Mouse (Mus musculus): ENCODE data around the gene Sirt3. TPM values are rescaled to one million over a fixed set of nuclear protein-coding genes. Genes with fewer than 3 reads are reported as not detected.

The Sirt3 gene
- polyA plus RNA-seq, 1 experiment from 2014 or later: 34.8 TPM

DNA sequence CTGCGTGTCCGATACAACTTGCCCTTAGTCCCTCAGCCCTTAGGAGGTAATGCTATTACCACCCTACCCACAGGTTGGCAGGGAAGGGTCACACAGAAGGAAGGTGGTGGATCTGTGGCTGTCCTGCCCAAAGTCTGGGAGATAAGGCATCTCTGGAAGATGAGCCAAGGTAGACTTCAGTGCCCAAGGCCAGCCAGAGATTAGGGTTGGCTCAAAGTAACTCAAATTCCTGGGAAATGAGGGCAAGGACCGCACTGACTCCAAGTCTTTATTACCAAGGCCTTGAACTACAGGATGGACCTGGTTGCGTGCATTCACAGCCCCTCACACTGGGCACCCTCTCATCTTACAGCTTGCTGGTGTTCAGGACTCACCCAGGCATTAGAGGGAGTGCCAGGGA lies 30.2 kb downstream of the Sirt3 start:
- H3K9me3 ChIP-seq (replicated peaks; ENCODE audit: control insufficient read depth, low read length): no peaks in the 10 kb centered on the region
- no peak overlapping the region for H3K27ac ChIP-seq (ENCODE audit: low read depth, low read length)
- ATAC-seq (replicated peaks; ENCODE audit: insufficient number of reproducible peaks, low FRiP score, low TSS enrichment): no peak
- H3K4me1 ChIP-seq (ENCODE audit: control insufficient read depth, insufficient read depth, low read length): peaks cover 7% of the 10 kb centered on the region
- H3K4me3 ChIP-seq (ENCODE audit: low read depth, low read length): no peak overlapping the region
- no peak overlapping the region for H3K4me2 ChIP-seq
- peaks cover 15% of the 10 kb centered on the region; the same call in 1 of the 2 replicates for H3K36me3 ChIP-seq (ENCODE audit: control insufficient read depth, insufficient read depth, low read length)
- 0 out of 2 replicates have a peak, but pooled peaks cover 2% of the 10 kb centered on the region for H3K27me3 ChIP-seq (ENCODE audit: control insufficient read depth, insufficient read depth, low read length)
- WGBS (ENCODE audit: insufficient replicate concordance): 95% methylated on average over 4 of the region's 4 CpGs
- no peak overlapping the region for H3K9ac ChIP-seq (ENCODE audit: low read depth, low read length)

DNA sequence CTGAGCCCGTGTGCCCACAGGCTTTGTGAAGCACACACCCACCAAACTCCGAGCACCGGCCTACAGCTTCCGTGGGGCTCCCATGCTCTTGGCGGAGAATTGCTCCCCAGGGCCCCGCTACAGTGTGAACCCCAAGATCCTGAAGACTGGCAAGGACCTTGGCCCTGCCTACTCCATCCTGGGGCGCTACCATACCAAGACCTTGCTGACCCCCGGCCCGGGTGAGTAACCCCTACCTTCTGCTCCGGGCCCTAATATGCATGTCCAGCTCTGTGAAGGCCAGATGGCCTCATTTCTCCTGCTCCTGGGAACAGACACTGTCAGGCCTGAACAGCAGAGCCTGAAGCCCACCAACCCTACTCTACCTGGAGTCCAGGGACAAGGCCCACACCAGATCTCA lies 33.5 kb downstream of the Sirt3 start:
- peaks cover 17% of the 10 kb centered on the region for H3K27me3 ChIP-seq (ENCODE audit: control insufficient read depth, insufficient read depth, low read length)
- peaks cover 10% of the 10 kb centered on the region; the same call in 1 of the 2 replicates for H3K36me3 ChIP-seq (ENCODE audit: control insufficient read depth, insufficient read depth, low read length)
- WGBS (ENCODE audit: insufficient replicate concordance): 89% methylated on average over 10 of the region's 10 CpGs
- no peaks in the 10 kb centered on the region for H3K9me3 ChIP-seq (replicated peaks; ENCODE audit: control insufficient read depth, low read length)
- H3K4me1 ChIP-seq (ENCODE audit: control insufficient read depth, insufficient read depth, low read length): no peaks in the 10 kb centered on the region
- no peak overlapping the region for H3K4me3 ChIP-seq (ENCODE audit: low read depth, low read length)
- no peak overlapping the region for H3K4me2 ChIP-seq
- ATAC-seq (replicated peaks; ENCODE audit: insufficient number of reproducible peaks, low FRiP score, low TSS enrichment): no peak
- H3K27ac ChIP-seq (ENCODE audit: low read depth, low read length): no peak overlapping the region
- H3K9ac ChIP-seq (ENCODE audit: low read depth, low read length): no peak overlapping the region

DNA sequence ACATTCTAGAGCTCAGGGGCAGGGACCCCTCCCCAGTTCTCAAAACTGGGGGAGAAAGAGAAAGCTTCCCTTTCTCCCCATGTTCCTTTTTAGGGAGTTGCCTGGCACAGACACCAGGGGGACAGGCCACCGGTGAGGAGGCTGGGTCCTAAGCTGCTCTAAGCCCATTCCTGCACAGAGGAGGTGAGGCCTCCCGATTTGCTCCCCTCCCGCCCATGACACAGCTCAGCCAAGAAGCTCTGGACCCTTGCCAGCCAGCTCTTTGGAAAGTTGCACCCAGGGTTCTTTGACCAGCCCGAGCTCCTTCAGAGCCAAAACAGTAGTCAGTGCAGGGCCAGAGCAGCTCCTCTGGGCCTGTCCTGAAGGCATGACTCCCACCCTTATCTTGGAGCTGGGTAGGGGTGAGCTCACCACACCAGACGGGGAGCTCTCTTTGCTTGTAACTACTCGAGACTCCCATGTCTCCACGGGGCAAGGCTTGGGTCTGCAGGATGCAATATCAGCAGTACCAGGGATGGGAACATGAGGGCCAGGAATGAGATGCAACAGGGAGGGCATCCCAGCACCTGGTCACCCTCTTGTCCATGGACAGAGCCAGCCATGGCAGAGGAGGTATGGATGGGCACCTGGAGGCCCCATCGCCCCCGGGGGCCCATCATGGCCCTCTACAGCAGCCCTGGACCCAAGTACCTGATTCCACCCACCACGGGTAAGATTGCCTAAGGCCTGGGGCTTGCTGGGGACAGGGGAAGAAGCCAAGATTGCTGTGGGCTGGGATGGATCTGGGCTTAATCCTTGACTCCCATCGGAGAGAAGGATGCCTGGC lies 34.1 kb downstream of the Sirt3 start, which contains the start of gene Odf3:
Gene Odf3 (plus strand): TSS at position 51 of the 826 bp plus-strand sequence.
- Histone ChIP-seq H3K4me1 (ENCODE audit: control insufficient read depth, insufficient read depth, low read length) (no peaks in the 10 kb centered on the region), H3K9me3 (replicated peaks; ENCODE audit: control insufficient read depth, low read length) (no peaks in the 10 kb centered on the region), H3K36me3 (ENCODE audit: control insufficient read depth, insufficient read depth, low read length) (peaks cover 9% of the 10 kb centered on the region; the same call in 1 of the 2 replicates), H3K27me3 (ENCODE audit: control insufficient read depth, insufficient read depth, low read length) (peaks cover 21% of the 10 kb centered on the region), H3K27ac (ENCODE audit: low read depth, low read length) (no peak within 1 kb of the TSS), H3K4me3 (ENCODE audit: low read depth, low read length) (no peak within 1 kb of the TSS), H3K4me2 (no peak within 1 kb of the TSS), H3K9ac (ENCODE audit: low read depth, low read length) (no peak within 1 kb of the TSS)
- 53% methylated on average over 11 of the region's 11 CpGs for WGBS (ENCODE audit: insufficient replicate concordance)
- no peak for ATAC-seq (replicated peaks; ENCODE audit: insufficient number of reproducible peaks, low FRiP score, low TSS enrichment)

GRCm38 (mm10) chr7:140846676-140847075 lies 35.4 kb downstream of the Sirt3 start:
- no peak overlapping the region for H3K9ac ChIP-seq (ENCODE audit: low read depth, low read length)
- H3K4me1 ChIP-seq (ENCODE audit: control insufficient read depth, insufficient read depth, low read length): no peaks in the 10 kb centered on the region
- ATAC-seq (replicated peaks; ENCODE audit: insufficient number of reproducible peaks, low FRiP score, low TSS enrichment): no peak
- 77% methylated on average over 10 of the region's 10 CpGs for WGBS (ENCODE audit: insufficient replicate concordance)
- no peak overlapping the region for H3K4me2 ChIP-seq
- no peak overlapping the region for H3K4me3 ChIP-seq (ENCODE audit: low read depth, low read length)
- H3K9me3 ChIP-seq (replicated peaks; ENCODE audit: control insufficient read depth, low read length): no peaks in the 10 kb centered on the region
- H3K36me3 ChIP-seq (ENCODE audit: control insufficient read depth, insufficient read depth, low read length): no peaks in the 10 kb centered on the region
- peaks cover 31% of the 10 kb centered on the region for H3K27me3 ChIP-seq (ENCODE audit: control insufficient read depth, insufficient read depth, low read length)
- H3K27ac ChIP-seq (ENCODE audit: low read depth, low read length): no peak overlapping the region

DNA sequence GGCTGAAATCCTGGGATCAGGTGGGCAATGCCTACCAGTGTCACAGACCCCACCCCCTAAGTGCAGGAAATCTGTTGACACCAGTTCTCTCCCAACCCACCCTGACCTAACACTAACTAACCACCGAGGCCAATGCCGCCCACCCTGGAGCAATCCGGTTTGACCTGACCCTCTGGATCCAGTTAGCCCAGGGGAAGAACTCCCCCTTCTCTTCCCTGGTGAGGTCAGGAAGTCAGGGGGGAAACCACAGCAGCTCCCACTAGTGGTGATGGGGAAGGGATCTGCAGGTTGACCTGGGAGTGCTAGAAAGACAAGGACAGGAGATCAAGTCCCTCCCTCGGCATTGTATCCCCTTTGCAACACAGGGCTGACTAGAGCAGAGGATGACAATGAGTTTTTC lies 36.4 kb downstream of the Sirt3 start:
- Histone ChIP-seq H3K27ac (ENCODE audit: low read depth, low read length) (no peak overlapping the region), H3K9ac (ENCODE audit: low read depth, low read length) (no peak overlapping the region), H3K36me3 (ENCODE audit: control insufficient read depth, insufficient read depth, low read length) (no peaks in the 10 kb centered on the region), H3K4me1 (ENCODE audit: control insufficient read depth, insufficient read depth, low read length) (no peaks in the 10 kb centered on the region), H3K27me3 (ENCODE audit: control insufficient read depth, insufficient read depth, low read length) (peaks cover 41% of the 10 kb centered on the region), H3K4me2 (no peak overlapping the region), H3K4me3 (ENCODE audit: low read depth, low read length) (no peak overlapping the region), H3K9me3 (replicated peaks; ENCODE audit: control insufficient read depth, low read length) (no peaks in the 10 kb centered on the region)
- ATAC-seq (replicated peaks; ENCODE audit: insufficient number of reproducible peaks, low FRiP score, low TSS enrichment): no peak
- 60% methylated on average over 4 of the region's 4 CpGs for WGBS (ENCODE audit: insufficient replicate concordance)

- 0 out of 2 replicates have a peak, but pooled peaks have one; percentile 18 for ATAC-seq (replicated peaks; ENCODE audit: insufficient number of reproducible peaks, low FRiP score, low TSS enrichment)
- Histone ChIP-seq H3K4me1 (ENCODE audit: control insufficient read depth, insufficient read depth, low read length) (no peaks in the 10 kb centered on the region), H3K9ac (ENCODE audit: low read depth, low read length) (no peak within 1 kb of the TSS), H3K36me3 (ENCODE audit: control insufficient read depth, insufficient read depth, low read length) (no peaks in the 10 kb centered on the region), H3K9me3 (replicated peaks; ENCODE audit: control insufficient read depth, low read length) (no peaks in the 10 kb centered on the region), H3K27ac (ENCODE audit: low read depth, low read length) (no peak within 1 kb of the TSS), H3K4me3 (ENCODE audit: low read depth, low read length) (no peak within 1 kb of the TSS), H3K4me2 (no peak within 1 kb of the TSS), H3K27me3 (ENCODE audit: control insufficient read depth, insufficient read depth, low read length) (peaks cover 43% of the 10 kb centered on the region)
- WGBS (ENCODE audit: insufficient replicate concordance): 25% methylated on average over 14 of the region's 14 CpGs
Observed at GRCm38 (mm10) chr7:140844905-140845665, 37.0 kb downstream of the Sirt3 start, which contains the start of gene Scgb1c1. Scgb1c1 (plus strand) TSS chr7:140845547.

DNA sequence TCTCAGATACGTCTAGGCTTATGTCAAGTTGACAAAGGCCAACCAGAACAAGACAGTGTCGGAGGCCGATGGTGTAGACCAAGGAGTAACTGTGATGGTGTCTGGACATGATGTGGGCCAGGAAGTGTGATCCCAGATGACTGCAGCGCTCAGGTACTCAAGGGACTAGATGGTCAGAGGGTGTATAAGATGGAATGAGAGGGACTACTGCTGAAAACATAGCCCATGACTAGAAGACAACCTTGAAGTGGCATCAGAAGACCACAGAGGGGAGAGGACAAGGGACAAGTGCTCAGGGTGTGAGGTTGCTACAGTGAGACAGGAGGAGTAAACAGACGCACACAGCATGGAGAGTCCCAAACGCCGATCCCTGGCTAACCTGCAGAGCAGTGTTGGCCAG lies 38.3 kb downstream of the Sirt3 start:
- no peak for ATAC-seq (replicated peaks; ENCODE audit: insufficient number of reproducible peaks, low FRiP score, low TSS enrichment)
- H3K4me1 ChIP-seq (ENCODE audit: control insufficient read depth, insufficient read depth, low read length): no peaks in the 10 kb centered on the region
- no peaks in the 10 kb centered on the region for H3K9me3 ChIP-seq (replicated peaks; ENCODE audit: control insufficient read depth, low read length)
- H3K36me3 ChIP-seq (ENCODE audit: control insufficient read depth, insufficient read depth, low read length): no peaks in the 10 kb centered on the region
- WGBS (ENCODE audit: insufficient replicate concordance): 69% methylated on average over 7 of the region's 7 CpGs
- no peak overlapping the region for H3K27ac ChIP-seq (ENCODE audit: low read depth, low read length)
- H3K9ac ChIP-seq (ENCODE audit: low read depth, low read length): no peak overlapping the region
- H3K27me3 ChIP-seq (ENCODE audit: control insufficient read depth, insufficient read depth, low read length): peaks cover 53% of the 10 kb centered on the region
- no peak overlapping the region for H3K4me2 ChIP-seq
- H3K4me3 ChIP-seq (ENCODE audit: low read depth, low read length): no peak overlapping the region

GRCm38 (mm10) chr7:140840750-140841735 lies 41.1 kb downstream of the Sirt3 start:
- H3K27ac ChIP-seq (ENCODE audit: low read depth, low read length): no peak overlapping the region
- no peak overlapping the region for H3K9ac ChIP-seq (ENCODE audit: low read depth, low read length)
- H3K36me3 ChIP-seq (ENCODE audit: control insufficient read depth, insufficient read depth, low read length): no peaks in the 10 kb centered on the region
- peaks cover 51% of the 10 kb centered on the region for H3K27me3 ChIP-seq (ENCODE audit: control insufficient read depth, insufficient read depth, low read length)
- no peak for ATAC-seq (replicated peaks; ENCODE audit: insufficient number of reproducible peaks, low FRiP score, low TSS enrichment)
- H3K9me3 ChIP-seq (replicated peaks; ENCODE audit: control insufficient read depth, low read length): no peaks in the 10 kb centered on the region
- no peaks in the 10 kb centered on the region for H3K4me1 ChIP-seq (ENCODE audit: control insufficient read depth, insufficient read depth, low read length)
- 33% methylated on average over 19 of the region's 19 CpGs for WGBS (ENCODE audit: insufficient replicate concordance)
- H3K4me2 ChIP-seq: no peak overlapping the region
- H3K4me3 ChIP-seq (ENCODE audit: low read depth, low read length): no peak overlapping the region
